Mouse (Mus musculus): ENCODE results near the gene Chordc1.

GRCm38 (mm10) chr9:18275901-18276300 lies 16.0 kb upstream of the Chordc1 start:
- TF ChIP-seq POLR2A (IDR thresholded peaks at IDR 0.05; ENCODE audit: extremely low read depth, insufficient read depth, low read length) (no peak), CTCF (IDR thresholded peaks at IDR 0.05; ENCODE audit: low read depth, low read length) (no peak)

Data from liver, adult 2 months (tissue).